Mouse (Mus musculus) erythroblast, adult 5-6 weeks (primary cell): ENCODE data around the gene Trim41. TPM values are rescaled to one million over a fixed set of nuclear protein-coding genes. Genes with fewer than 3 reads are reported as not detected.

ENCODE experiments used
- ATAC-seq: replicated peaks from 2 replicates; pipeline ENCODE4 v1.8.0; 2016; ENCODE audit warnings: moderate number of reproducible peaks, mild to moderate bottlenecking, moderate TSS enrichment, inconsistent platforms; ENCODE audit not compliant: poor library complexity, low FRiP score, severe bottlenecking
- total RNA-seq, 2 experiments: library from RNA; stranded (forward) in 1 of 2; stranded (reverse) in 1 of 2; fragments of 150-400 nt in 1 of 2; fragments of 200-764, 138-1000 nt in 1 of 2; gene quantifications; 2 replicates each; pipeline versions ENCODE4 v1.2.3 to v1.2.4; 2015 to 2017; ENCODE audit warnings: low replicate concordance in 2 of 2

Trim41 gene
- total RNA-seq, 2 experiments from 2014 or later: 12.7 to 17.6 TPM

DNA sequence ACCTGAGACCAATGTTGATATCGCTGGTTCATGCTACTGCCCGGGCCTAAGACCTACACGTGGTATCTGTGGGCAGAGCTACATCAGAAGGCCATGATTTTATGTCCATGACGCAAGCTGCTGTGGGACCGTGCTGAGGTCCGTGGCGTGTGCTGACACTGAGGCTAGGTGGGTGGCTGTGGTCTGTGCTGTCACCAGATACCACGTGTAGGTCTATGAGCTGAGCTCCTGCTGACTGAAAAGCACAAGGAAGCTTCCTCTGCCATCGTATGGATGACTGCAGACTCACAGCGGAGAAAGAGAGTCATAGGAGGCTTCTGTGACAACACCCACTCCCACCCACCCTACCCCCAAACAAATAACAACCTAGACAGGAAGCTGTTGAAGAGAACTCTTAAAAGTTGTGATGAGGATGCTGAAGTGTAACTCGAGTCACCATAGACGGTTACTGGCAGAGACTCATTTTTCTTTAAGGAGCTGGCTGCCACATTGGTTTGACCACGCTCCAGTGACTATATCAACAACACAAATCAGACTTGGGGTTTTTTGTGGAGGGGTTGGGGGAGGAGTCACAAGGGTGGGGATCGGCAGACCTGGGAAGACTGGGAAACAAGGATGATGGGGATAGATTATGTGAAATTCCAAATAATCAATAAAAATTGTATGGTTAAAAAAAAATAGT is 49.8 kb downstream of the Trim41 start:
- no peak for ATAC-seq

DNA sequence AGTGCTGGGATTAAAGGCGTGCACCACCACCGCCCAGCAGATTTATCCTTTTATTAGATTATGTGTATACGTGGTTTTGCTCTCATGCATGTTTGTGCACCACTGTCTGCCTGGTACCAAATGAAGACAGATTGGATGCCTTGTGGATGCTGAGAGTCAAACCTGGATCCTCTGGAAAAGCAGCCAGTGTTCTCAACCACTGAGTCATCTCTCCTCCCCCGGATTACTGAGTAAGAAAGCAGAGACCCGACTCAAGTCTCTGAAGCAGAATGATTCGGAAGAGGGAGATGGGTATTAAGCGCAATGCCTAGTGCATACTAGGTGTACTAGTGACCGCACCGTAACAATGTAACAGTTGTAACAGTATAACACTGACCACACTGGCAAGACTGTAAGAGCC is 53.0 kb downstream of the Trim41 start:
- no peak for ATAC-seq

GRCm38 (mm10) chr11:48759021-48759420 is 58.1 kb downstream of the Trim41 start:
- no peak for ATAC-seq

Other genes starting within 250 kb of the Trim41 start
- 613 and 630 TPM in 2 replicates for gene Rack1, start 17.0 kb downstream of the Trim41 start, total RNA-seq (2015; ENCODE audit: low replicate concordance)
- gene Rack1, start 17.0 kb downstream of the Trim41 start, total RNA-seq (2017; ENCODE audit: low replicate concordance): 242 and 301 TPM in 2 replicates
- not detected in 2 replicates for gene Trim7, start 8.8 kb upstream of the Trim41 start, total RNA-seq (2015; ENCODE audit: low replicate concordance)
- 0.42 TPM in 1 of 2 replicates, not detected in the other for gene Trim7, start 8.8 kb upstream of the Trim41 start, total RNA-seq (2017; ENCODE audit: low replicate concordance)
- 3.1 TPM in 1 of 2 replicates, not detected in the other for gene Gm12184, start 9.3 kb upstream of the Trim41 start, total RNA-seq (2015; ENCODE audit: low replicate concordance)
- 0.68 and 5.3 TPM in 2 replicates for gene Gm12184, start 9.3 kb upstream of the Trim41 start, total RNA-seq (2017; ENCODE audit: low replicate concordance)
- gene Irgm1, start 54.3 kb upstream of the Trim41 start, total RNA-seq (2015; ENCODE audit: low replicate concordance): 54.8 and 67.1 TPM in 2 replicates
- gene Irgm1, start 54.3 kb upstream of the Trim41 start, total RNA-seq (2017; ENCODE audit: low replicate concordance): 58.3 and 69.6 TPM in 2 replicates
- gene Gm5431, start 84.9 kb upstream of the Trim41 start, total RNA-seq (2015; ENCODE audit: low replicate concordance): 0.42 and 3.5 TPM in 2 replicates
- 0.84 TPM in 1 of 2 replicates, not detected in the other for gene Gm5431, start 84.9 kb upstream of the Trim41 start, total RNA-seq (2017; ENCODE audit: low replicate concordance)
- gene Psme2b, start 128.8 kb upstream of the Trim41 start, total RNA-seq (2015; ENCODE audit: low replicate concordance): 12.1 and 20.2 TPM in 2 replicates
- 1.4 and 2.1 TPM in 2 replicates for gene Psme2b, start 128.8 kb upstream of the Trim41 start, total RNA-seq (2017; ENCODE audit: low replicate concordance)
- not detected in 2 replicates for gene Olfr56, start 161.5 kb upstream of the Trim41 start, total RNA-seq (2015; ENCODE audit: low replicate concordance)
- gene Olfr56, start 161.5 kb upstream of the Trim41 start, total RNA-seq (2017; ENCODE audit: low replicate concordance): 1.0 and 2.0 TPM in 2 replicates
- 4.6 and 18.6 TPM in 2 replicates for gene 9930111J21Rik1, start 162.0 kb upstream of the Trim41 start, total RNA-seq (2015; ENCODE audit: low replicate concordance)
- gene 9930111J21Rik1, start 162.0 kb upstream of the Trim41 start, total RNA-seq (2017; ENCODE audit: low replicate concordance): 1.7 and 3.7 TPM in 2 replicates
- gene Gm12185, start 174.9 kb upstream of the Trim41 start, total RNA-seq (2015; ENCODE audit: low replicate concordance): 0.19 and 0.84 TPM in 2 replicates
- gene Gm12185, start 174.9 kb upstream of the Trim41 start, total RNA-seq (2017; ENCODE audit: low replicate concordance): 0.09 and 0.70 TPM in 2 replicates
- 0.42 TPM in 1 of 2 replicates, not detected in the other for gene Tgtp1, start 176.8 kb upstream of the Trim41 start, total RNA-seq (2015; ENCODE audit: low replicate concordance)
- gene Tgtp1, start 176.8 kb upstream of the Trim41 start, total RNA-seq (2017; ENCODE audit: low replicate concordance): 0.85 TPM in 1 of 2 replicates, not detected in the other
- gene 9930111J21Rik2, start 233.9 kb upstream of the Trim41 start, total RNA-seq (2015; ENCODE audit: low replicate concordance): 21.1 and 35.5 TPM in 2 replicates
- gene 9930111J21Rik2, start 233.9 kb upstream of the Trim41 start, total RNA-seq (2017; ENCODE audit: low replicate concordance): 12.4 and 17.8 TPM in 2 replicates
- 18.2 and 28.2 TPM in 2 replicates for gene Tgtp2, start 246.9 kb upstream of the Trim41 start, total RNA-seq (2015; ENCODE audit: low replicate concordance)
- gene Tgtp2, start 246.9 kb upstream of the Trim41 start, total RNA-seq (2017; ENCODE audit: low replicate concordance): 28.4 and 51.8 TPM in 2 replicates